Mouse (Mus musculus) activated CD4-positive, CD25-positive, alpha-beta regulatory T cell, adult 4 months (primary cell): Measurements from ENCODE around the gene Mrpl12. TPM values are rescaled to one million over a fixed set of nuclear protein-coding genes. Genes with fewer than 3 reads are reported as not detected.

ENCODE experiments used
- ATAC-seq: one replicate; pipeline ENCODE4 v1.8.0; 2017
- polyA plus RNA-seq, 2 experiments: library from polyadenylated mRNA; unstranded; fragments of 100-300 nt; shearing (Covaris generic); gene quantifications; one replicate each; pipeline ENCODE4 v1.2.1; 2017

The Mrpl12 gene
- polyA plus RNA-seq = 10 to 100 TPM; 73.5 to 74.7 TPM

GRCm38 (mm10) chr11:120484265-120484981, at the start of gene Mrpl12:
Gene Mrpl12, plus strand, starts transcription at chr11:120484613.
- peak; percentile 94 for ATAC-seq

GRCm38 (mm10) chr11:120437152-120437856, 47.1 kb upstream of the Mrpl12 start, which contains the start of gene Nploc4:
Gene Nploc4, minus strand, starts transcription at chr11:120437708.
- ATAC-seq = peak; percentile 36

GRCm38 (mm10) chr11:120437857-120438385, 46.5 kb upstream of the Mrpl12 start:
- no peak for ATAC-seq

- ATAC-seq = no peak
Observed at GRCm38 (mm10) chr11:120442344-120442743, 42.1 kb upstream of the Mrpl12 start, which contains the start of gene Tspan10. Gene Tspan10, plus strand, starts transcription at chr11:120442644.

GRCm38 (mm10) chr11:120442765-120443280, 41.6 kb upstream of the Mrpl12 start:
- ATAC-seq = no peak

- ATAC-seq = no peak
Observed at GRCm38 (mm10) chr11:120444106-120444505, 40.3 kb upstream of the Mrpl12 start.

- ATAC-seq = no peak
Observed at GRCm38 (mm10) chr11:120445475-120445874, 38.9 kb upstream of the Mrpl12 start.

GRCm38 (mm10) chr11:120447179-120447578, 37.2 kb upstream of the Mrpl12 start:
- no peak for ATAC-seq

GRCm38 (mm10) chr11:120452246-120452645, 32.2 kb upstream of the Mrpl12 start:
- ATAC-seq = no peak

- no peak for ATAC-seq
Observed at GRCm38 (mm10) chr11:120453306-120453705, 31.1 kb upstream of the Mrpl12 start, which contains the start of gene Pde6g. Gene Pde6g, minus strand, starts transcription at chr11:120453500.

GRCm38 (mm10) chr11:120454965-120455364, 29.4 kb upstream of the Mrpl12 start:
- no peak for ATAC-seq

- no peak for ATAC-seq
Observed at GRCm38 (mm10) chr11:120455413-120455812, 29.0 kb upstream of the Mrpl12 start.

GRCm38 (mm10) chr11:120457370-120457769, 27.0 kb upstream of the Mrpl12 start:
- ATAC-seq = peak; percentile 29

- peak; percentile 98 for ATAC-seq
Observed at GRCm38 (mm10) chr11:120457772-120458751, 26.4 kb upstream of the Mrpl12 start, which contains the start of the genes Oxld1 and Ccdc137. Gene Oxld1, minus strand, starts transcription at chr11:120458068. Gene Ccdc137, plus strand, starts transcription at chr11:120458115.

- no peak for ATAC-seq
Observed at GRCm38 (mm10) chr11:120458847-120459597, 25.4 kb upstream of the Mrpl12 start.

- ATAC-seq = no peak
Observed at GRCm38 (mm10) chr11:120463536-120463935, 20.9 kb upstream of the Mrpl12 start.

- ATAC-seq = no peak
Observed at GRCm38 (mm10) chr11:120464365-120464764, 20.0 kb upstream of the Mrpl12 start.

- ATAC-seq = no peak
Observed at GRCm38 (mm10) chr11:120465521-120465920, 18.9 kb upstream of the Mrpl12 start.

- ATAC-seq = peak; percentile 100
Observed at GRCm38 (mm10) chr11:120467051-120467735, 17.2 kb upstream of the Mrpl12 start, which contains the start of gene Arl16. Gene Arl16, minus strand, starts transcription at chr11:120467607.

- ATAC-seq = no peak
Observed at GRCm38 (mm10) chr11:120467736-120468092, 16.7 kb upstream of the Mrpl12 start.
